ENCODE assay signal across 28 mouse cellular contexts in genomic region chr15:96736663-96737385, GRCm38 (mm10). TPM values are rescaled to one million over a fixed set of nuclear protein-coding genes. Genes with fewer than 3 reads are reported as not detected.
DNase-seq lines count a peak whose midpoint lies in the region; ATAC-seq lines count a peak whose summit lies in the region.
"Had no signal": no experiment of that assay in that cellular context is flagged by ENCODE, and none has a peak within 500 bp of the region (broad histone marks: within the 10 kb centered on the region; RNA-seq: fewer than 3 reads in every experiment).

No protein-coding gene starts in this region.

- H3K4me3 ChIP-seq in liver, embryonic 15.5 days (replicated peaks) = no peak overlapping the region
- no peak overlapping the region for H3K4me3 ChIP-seq in liver, embryonic 11.5 days (ENCODE audit: low read depth, low read length)
- H3K4me3 ChIP-seq: embryonic facial prominence, embryonic 10.5 days; embryonic facial prominence, embryonic 15.5 days; forebrain, embryonic 13.5 days; heart, embryonic 10.5 days; heart, embryonic 15.5 days; hindbrain, embryonic 13.5 days; midbrain, embryonic 12.5 days had no signal

- H3K4me1 ChIP-seq in liver, embryonic 15.5 days (replicated peaks) = peaks cover 18% of the 10 kb centered on the region
- H3K4me1 ChIP-seq in liver, embryonic 11.5 days (replicated peaks; ENCODE audit: control insufficient read depth, insufficient read depth, low read length) = no peaks in the 10 kb centered on the region; the same call in 1 of the 2 replicates
- H3K4me1 ChIP-seq: forebrain, embryonic 13.5 days; hindbrain, embryonic 13.5 days; midbrain, embryonic 12.5 days had no signal

- H3K27ac ChIP-seq in liver, embryonic 15.5 days (replicated peaks) = no peak overlapping the region
- no peak overlapping the region for H3K27ac ChIP-seq in liver, embryonic 11.5 days (ENCODE audit: low read depth, low read length)
- H3K27ac ChIP-seq: embryonic facial prominence, embryonic 10.5 days; embryonic facial prominence, embryonic 15.5 days; forebrain, embryonic 13.5 days; heart, embryonic 10.5 days; heart, embryonic 15.5 days; hindbrain, embryonic 13.5 days; macrophage; midbrain, embryonic 12.5 days had no signal

- no peak overlapping the region for H3K9ac ChIP-seq in liver, embryonic 15.5 days
- no peak overlapping the region for H3K9ac ChIP-seq in liver, embryonic 11.5 days (ENCODE audit: low read depth, low read length)
- H3K9ac ChIP-seq: embryonic facial prominence, embryonic 15.5 days; forebrain, embryonic 13.5 days; heart, embryonic 15.5 days; hindbrain, embryonic 13.5 days; midbrain, embryonic 12.5 days had no signal

- 53% methylated on average over 15 of the region's 15 CpGs for WGBS in liver, embryonic 15.5 days (ENCODE audit: insufficient replicate concordance)
- WGBS in liver, embryonic 11.5 days = 71% methylated on average over 15 of the region's 15 CpGs

- no peaks in the 10 kb centered on the region for H3K36me3 ChIP-seq in liver, embryonic 15.5 days (replicated peaks)
- H3K36me3 ChIP-seq in liver, embryonic 11.5 days (ENCODE audit: control insufficient read depth, insufficient read depth, low read length) = no peaks in the 10 kb centered on the region
- H3K36me3 ChIP-seq: embryonic facial prominence, embryonic 10.5 days; embryonic facial prominence, embryonic 15.5 days; G1E; heart, embryonic 10.5 days; heart, embryonic 15.5 days; hindbrain, embryonic 13.5 days; midbrain, embryonic 12.5 days had no signal

- H3K27me3 ChIP-seq in liver, embryonic 15.5 days = no peaks in the 10 kb centered on the region
- H3K27me3 ChIP-seq in liver, embryonic 11.5 days (replicated peaks; ENCODE audit: control insufficient read depth, insufficient read depth, low read length) = no peaks in the 10 kb centered on the region
- H3K27me3 ChIP-seq: embryonic facial prominence, embryonic 15.5 days; forebrain, embryonic 13.5 days; heart, embryonic 15.5 days; hindbrain, embryonic 13.5 days; midbrain, embryonic 12.5 days had no signal

- ATAC-seq in liver, embryonic 15.5 days (ENCODE audit: insufficient read depth) = no peak
- ATAC-seq in liver, embryonic 11.5 days (replicated peaks; ENCODE audit: low FRiP score) = no peak
- ATAC-seq in hematopoietic stem cell, adult 5-6 weeks (replicated peaks in 1 of 2; ENCODE audit: insufficient read depth in 1 of 2, low FRiP score in 2 of 2, low TSS enrichment in 1 of 2, low read depth in 1 of 2, poor library complexity in 2 of 2, severe bottlenecking in 2 of 2) = peak; percentile 42 to 51; a peak in 1 of 4 replicates
- ATAC-seq in neutrophil, adult 5-6 weeks (ENCODE audit: extremely low read depth, insufficient number of reproducible peaks, low FRiP score, poor library complexity, severe bottlenecking) = peak; percentile 65
- ATAC-seq: forebrain, embryonic 13.5 days; intestine, postnatal 0 days had no signal

- DNase-seq in liver, embryonic 11.5 days (ENCODE audit: low spot score) = no peak
- peak; percentile 15 for DNase-seq in CD4-positive helper T cell, adult 2 months (ENCODE audit: low read depth, low spot score)
- DNase-seq in embryo, embryonic 10.5 days (ENCODE audit: low spot score) = no peak
- no peak for DNase-seq in kidney, postnatal 10 days
- DNase-seq: adrenal gland, postnatal 10 days; cerebellum, adult 11 months; cerebellum, postnatal 10 days; gastrocnemius, postnatal 10 days; kidney, adult 9 months; liver; lung, adult 18-20 months; lung, postnatal 10 days; retina, postnatal 1 day; right cerebral cortex, postnatal 14 days; thymus, postnatal 25 days had no signal

- no peaks in the 10 kb centered on the region for H3K9me3 ChIP-seq in liver, embryonic 15.5 days (replicated peaks)
- H3K9me3 ChIP-seq in liver, embryonic 11.5 days (ENCODE audit: control insufficient read depth, low read length) = no peaks in the 10 kb centered on the region
- H3K9me3 ChIP-seq: embryonic facial prominence, embryonic 10.5 days; embryonic facial prominence, embryonic 15.5 days; forebrain, embryonic 13.5 days; heart, embryonic 10.5 days; heart, embryonic 15.5 days; hindbrain, embryonic 13.5 days; midbrain, embryonic 12.5 days had no signal

- 0 out of 2 replicates have a peak overlapping the region, but pooled peaks have one; percentile 1 for H3K4me2 ChIP-seq in liver, embryonic 15.5 days
- H3K4me2 ChIP-seq in liver, embryonic 11.5 days = no peak overlapping the region; the same call in 1 of the 2 replicates
- H3K4me2 ChIP-seq: embryonic facial prominence, embryonic 15.5 days; forebrain, embryonic 13.5 days; heart, embryonic 15.5 days; hindbrain, embryonic 13.5 days; midbrain, embryonic 12.5 days had no signal

RNA-seq across cellular contexts. Expression of gene Slc38a2, which starts 37.3 kb away (rescaled TPM):
- polyA plus RNA-seq in liver, embryonic 15.5 days (2015; fragmentation: Nextera tagmentation; extraction: Ambion mirVana) = 33.8 and 33.9 TPM in 2 replicates
- polyA plus RNA-seq in liver, embryonic 11.5 days (2014; fragmentation: Nextera tagmentation; extraction: Ambion mirVana) = 111 and 116 TPM in 2 replicates
- total RNA-seq in hematopoietic stem cell, adult 5-6 weeks (2017) = 128 and 155 TPM in 2 replicates
- total RNA-seq in neutrophil, adult 5-6 weeks (2017) = 136 and 139 TPM in 2 replicates

Comparison
In these comparisons a context has a peak if more than half of its experiments do, and no peak if none do; other contexts are left out.
1. ATAC-seq: peak in hematopoietic stem cell, adult 5-6 weeks (2 of 2) and neutrophil, adult 5-6 weeks (single experiment); none in liver, embryonic 15.5 days (single experiment) and liver, embryonic 11.5 days (single experiment).